Mouse (Mus musculus): Measurements from ENCODE around the gene Mei1. TPM values are rescaled to one million over a fixed set of nuclear protein-coding genes. Genes with fewer than 3 reads are reported as not detected.

Mei1 gene
- total RNA-seq, 2 experiments from 2014 or later, result 0.18 to 0.27 TPM

GRCm38 (mm10) chr15:82150042-82150441 lies 80.2 kb downstream of the Mei1 start:
- DNase-seq (ENCODE audit: low spot score in 2 of 2), result no peak

- no peak for DNase-seq (ENCODE audit: low spot score in 2 of 2)
Measured at GRCm38 (mm10) chr15:82151176-82151575, 81.4 kb downstream of the Mei1 start.

GRCm38 (mm10) chr15:82152022-82152421 lies 82.2 kb downstream of the Mei1 start:
- DNase-seq (ENCODE audit: low spot score in 2 of 2), result no peak

- no peak for DNase-seq (ENCODE audit: low spot score in 2 of 2)
Measured at GRCm38 (mm10) chr15:82152435-82152834, 82.6 kb downstream of the Mei1 start.

- DNase-seq (ENCODE audit: low spot score in 2 of 2), result no peak
Measured at GRCm38 (mm10) chr15:82156298-82156697, 86.5 kb downstream of the Mei1 start.

GRCm38 (mm10) chr15:82156902-82157301 lies 87.1 kb downstream of the Mei1 start:
- DNase-seq (ENCODE audit: low spot score in 2 of 2), result no peak

- no peak for DNase-seq (ENCODE audit: low spot score in 2 of 2)
Measured at GRCm38 (mm10) chr15:82158243-82159035, 88.6 kb downstream of the Mei1 start.

- DNase-seq (ENCODE audit: low spot score in 2 of 2), result no peak
Measured at GRCm38 (mm10) chr15:82159471-82159870, 89.7 kb downstream of the Mei1 start.

- DNase-seq (ENCODE audit: low spot score in 2 of 2), result no peak
Measured at GRCm38 (mm10) chr15:82160731-82161640, 91.2 kb downstream of the Mei1 start.

GRCm38 (mm10) chr15:82161965-82162600 lies 92.3 kb downstream of the Mei1 start:
- no peak for DNase-seq (ENCODE audit: low spot score in 2 of 2)

GRCm38 (mm10) chr15:82163356-82164060 lies 93.7 kb downstream of the Mei1 start:
- no peak for DNase-seq (ENCODE audit: low spot score in 2 of 2)

- no peak for DNase-seq (ENCODE audit: low spot score in 2 of 2)
Measured at GRCm38 (mm10) chr15:82164061-82164399, 94.2 kb downstream of the Mei1 start.

- DNase-seq (ENCODE audit: low spot score in 2 of 2), result no peak
Measured at GRCm38 (mm10) chr15:82164496-82164895, 94.7 kb downstream of the Mei1 start.

GRCm38 (mm10) chr15:82165332-82166239 lies 95.8 kb downstream of the Mei1 start:
- peak; percentile 88 to 92 for DNase-seq (ENCODE audit: low spot score in 2 of 2)

GRCm38 (mm10) chr15:82166240-82167100 lies 96.7 kb downstream of the Mei1 start:
- DNase-seq (ENCODE audit: low spot score in 2 of 2), result no peak

- no peak for DNase-seq (ENCODE audit: low spot score in 2 of 2)
Measured at GRCm38 (mm10) chr15:82167201-82168168, 97.7 kb downstream of the Mei1 start.

- DNase-seq (ENCODE audit: low spot score in 2 of 2), result no peak
Measured at GRCm38 (mm10) chr15:82169671-82170070, 99.9 kb downstream of the Mei1 start.

Data from layer of hippocampus, postnatal 10 days (tissue).